Mouse (Mus musculus): ENCODE results near the gene Zfp408. TPM values are rescaled to one million over a fixed set of nuclear protein-coding genes. Genes with fewer than 3 reads are reported as not detected.

Zfp408 gene
- polyA plus RNA-seq, 1 experiment from 2014 or later: 1.8 TPM

DNA sequence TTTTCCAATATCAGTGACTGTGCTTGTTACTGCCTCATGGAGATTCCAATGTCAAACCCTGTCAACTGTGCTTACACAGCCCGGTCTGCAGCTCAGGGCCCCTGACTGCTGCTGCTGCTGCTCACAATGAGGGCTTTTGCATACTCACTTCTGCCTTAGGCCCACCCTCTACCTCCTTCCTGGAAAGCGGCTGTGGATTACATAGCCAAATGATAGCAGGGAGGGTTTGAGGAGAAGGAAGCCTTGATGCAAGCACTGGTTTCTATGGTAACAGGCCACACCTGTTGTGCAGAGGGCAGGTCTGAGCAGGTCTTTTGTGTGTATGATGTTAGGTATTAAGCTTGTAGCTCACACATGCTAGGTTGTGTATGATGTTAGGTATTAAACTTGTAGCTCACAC lies 18.2 kb upstream of the Zfp408 start:
- H3K4me2 ChIP-seq (ENCODE audit: low read depth, low read length): no peak overlapping the region
- H3K27me3 ChIP-seq (ENCODE audit: insufficient read depth, low read length): no peaks in the 10 kb centered on the region
- no peak for DNase-seq
- H3K27ac ChIP-seq (ENCODE audit: low read depth): no peak overlapping the region
- no peak overlapping the region for H3K4me3 ChIP-seq (ENCODE audit: low read depth, low read length)
- H3K9me3 ChIP-seq (ENCODE audit: low read length): no peaks in the 10 kb centered on the region
- TF ChIP-seq CTCF (IDR thresholded peaks at IDR 0.05; ENCODE audit: low read depth) (no peak), EP300 (IDR thresholded peaks at IDR 0.05; ENCODE audit: low read depth) (no peak)
- WGBS (ENCODE audit: insufficient replicate concordance): 75% methylated on average over 2 of the region's 2 CpGs
- peaks cover 74% of the 10 kb centered on the region for H3K36me3 ChIP-seq (replicated peaks; ENCODE audit: insufficient read depth, low read length)
- no peak for ATAC-seq
- H3K4me1 ChIP-seq (ENCODE audit: insufficient read depth): no peaks in the 10 kb centered on the region
- no peak overlapping the region for H3K9ac ChIP-seq (replicated peaks)

GRCm38 (mm10) chr2:91666386-91666910 lies 16.9 kb upstream of the Zfp408 start:
- no peak for ATAC-seq
- H3K27ac ChIP-seq (ENCODE audit: low read depth): no peak overlapping the region
- H3K36me3 ChIP-seq (replicated peaks; ENCODE audit: insufficient read depth, low read length): peaks cover 75% of the 10 kb centered on the region
- 87% methylated on average over 6 of the region's 6 CpGs for WGBS (ENCODE audit: insufficient replicate concordance)
- H3K9ac ChIP-seq (replicated peaks): no peak overlapping the region
- H3K9me3 ChIP-seq (ENCODE audit: low read length): no peaks in the 10 kb centered on the region
- H3K4me3 ChIP-seq (ENCODE audit: low read depth, low read length): no peak overlapping the region
- TF ChIP-seq EP300 (IDR thresholded peaks at IDR 0.05; ENCODE audit: low read depth) (no peak), CTCF (IDR thresholded peaks at IDR 0.05; ENCODE audit: low read depth) (no peak)
- no peaks in the 10 kb centered on the region for H3K27me3 ChIP-seq (ENCODE audit: insufficient read depth, low read length)
- no peak for DNase-seq
- H3K4me1 ChIP-seq (ENCODE audit: insufficient read depth): no peaks in the 10 kb centered on the region
- no peak overlapping the region for H3K4me2 ChIP-seq (ENCODE audit: low read depth, low read length)

DNA sequence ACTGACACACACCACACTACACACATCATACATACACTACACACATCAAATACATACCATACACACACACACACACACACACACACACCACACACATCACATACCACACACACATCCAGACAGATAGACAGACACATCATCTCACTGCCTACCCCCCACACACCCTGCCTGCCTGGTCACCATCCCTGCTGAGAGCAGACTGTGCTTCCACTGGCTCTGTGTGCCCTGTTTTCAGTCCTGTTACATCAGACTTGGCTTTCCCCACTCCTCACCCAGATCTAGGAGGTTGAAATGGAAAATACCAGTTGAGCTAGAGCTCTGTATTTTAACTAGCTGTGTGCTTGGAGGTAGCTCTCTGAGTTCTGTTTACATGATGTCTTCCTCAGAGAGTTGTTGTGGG lies 15.2 kb upstream of the Zfp408 start:
- peaks cover 67% of the 10 kb centered on the region for H3K36me3 ChIP-seq (replicated peaks; ENCODE audit: insufficient read depth, low read length)
- H3K4me2 ChIP-seq (ENCODE audit: low read depth, low read length): no peak overlapping the region
- H3K9me3 ChIP-seq (ENCODE audit: low read length): no peaks in the 10 kb centered on the region
- H3K27ac ChIP-seq (ENCODE audit: low read depth): no peak overlapping the region
- ATAC-seq (no peak), DNase-seq (no peak)
- H3K4me1 ChIP-seq (ENCODE audit: insufficient read depth): no peaks in the 10 kb centered on the region
- H3K9ac ChIP-seq (replicated peaks): no peak overlapping the region
- H3K4me3 ChIP-seq (ENCODE audit: low read depth, low read length): no peak overlapping the region
- TF ChIP-seq EP300 (IDR thresholded peaks at IDR 0.05; ENCODE audit: low read depth) (no peak), CTCF (IDR thresholded peaks at IDR 0.05; ENCODE audit: low read depth) (no peak)
- H3K27me3 ChIP-seq (ENCODE audit: insufficient read depth, low read length): no peaks in the 10 kb centered on the region

DNA sequence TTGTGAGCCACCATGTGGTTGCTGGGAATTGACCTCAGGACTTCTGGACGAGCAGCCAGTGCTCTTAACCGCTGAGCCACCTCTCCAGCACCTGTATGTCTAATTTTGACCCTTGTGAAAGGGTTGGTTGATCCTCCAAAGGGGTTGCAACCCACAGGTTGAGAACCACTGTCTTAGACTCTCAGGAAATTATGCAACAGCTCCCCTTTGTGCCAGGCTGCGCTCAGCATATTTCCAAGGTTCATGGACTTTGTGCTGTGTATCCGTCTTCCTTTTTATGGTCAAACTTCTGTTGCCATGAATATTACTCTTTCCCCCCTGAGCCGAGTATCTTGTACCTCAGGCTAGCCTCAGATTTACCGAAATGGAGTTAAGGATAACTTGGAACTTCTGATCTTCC lies 11.4 kb upstream of the Zfp408 start:
- DNase-seq (no peak), ATAC-seq (no peak)
- no peak for TF ChIP-seq CTCF (IDR thresholded peaks at IDR 0.05; ENCODE audit: low read depth)
- no peak for TF ChIP-seq EP300 (IDR thresholded peaks at IDR 0.05; ENCODE audit: low read depth)
- no peak overlapping the region for H3K9ac ChIP-seq (replicated peaks)
- no peaks in the 10 kb centered on the region for H3K27me3 ChIP-seq (ENCODE audit: insufficient read depth, low read length)
- 68% methylated on average over 6 of the region's 6 CpGs for WGBS (ENCODE audit: insufficient replicate concordance)
- H3K4me2 ChIP-seq (ENCODE audit: low read depth, low read length): no peak overlapping the region
- no peak overlapping the region for H3K27ac ChIP-seq (ENCODE audit: low read depth)
- H3K9me3 ChIP-seq (ENCODE audit: low read length): no peaks in the 10 kb centered on the region
- no peak overlapping the region for H3K4me3 ChIP-seq (ENCODE audit: low read depth, low read length)
- H3K4me1 ChIP-seq (ENCODE audit: insufficient read depth): no peaks in the 10 kb centered on the region
- H3K36me3 ChIP-seq (replicated peaks; ENCODE audit: insufficient read depth, low read length): peaks cover 69% of the 10 kb centered on the region

DNA sequence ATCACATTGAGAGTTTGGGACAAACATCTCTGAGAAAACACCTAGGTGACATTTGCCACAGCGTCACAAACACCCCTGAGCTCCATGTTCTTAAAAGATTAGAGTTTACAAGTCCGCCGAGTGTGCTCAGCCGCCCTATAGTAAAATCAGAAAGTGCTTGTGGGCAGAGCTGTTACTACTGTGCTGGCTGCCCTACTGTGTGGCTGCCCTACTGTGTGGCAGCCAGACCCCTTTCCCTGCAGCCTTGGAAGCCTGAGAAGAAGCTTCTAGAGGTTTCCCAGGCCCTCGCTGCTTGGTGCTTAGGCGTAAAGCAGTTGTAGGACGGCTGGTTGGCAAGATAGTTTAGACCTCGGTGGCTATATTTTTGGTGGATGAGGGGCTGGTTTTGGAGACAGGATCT lies 10.1 kb upstream of the Zfp408 start:
- Histone ChIP-seq H3K4me3 (ENCODE audit: low read depth, low read length) (no peak overlapping the region), H3K27ac (ENCODE audit: low read depth) (no peak overlapping the region), H3K9ac (replicated peaks) (no peak overlapping the region), H3K4me2 (ENCODE audit: low read depth, low read length) (no peak overlapping the region), H3K27me3 (ENCODE audit: insufficient read depth, low read length) (no peaks in the 10 kb centered on the region), H3K9me3 (ENCODE audit: low read length) (no peaks in the 10 kb centered on the region), H3K4me1 (ENCODE audit: insufficient read depth) (no peaks in the 10 kb centered on the region), H3K36me3 (replicated peaks; ENCODE audit: insufficient read depth, low read length) (peaks cover 76% of the 10 kb centered on the region)
- TF ChIP-seq CTCF (IDR thresholded peaks at IDR 0.05; ENCODE audit: low read depth): no peak
- TF ChIP-seq EP300 (IDR thresholded peaks at IDR 0.05; ENCODE audit: low read depth): no peak
- ATAC-seq: no peak
- no peak for DNase-seq
- WGBS (ENCODE audit: insufficient replicate concordance): 92% methylated on average over 8 of the region's 8 CpGs

GRCm38 (mm10) chr2:91656774-91657173 lies 7.2 kb upstream of the Zfp408 start:
- DNase-seq (no peak), ATAC-seq (peak; percentile 43; the same call in 1 of the 2 replicates)
- peaks cover 69% of the 10 kb centered on the region for H3K36me3 ChIP-seq (replicated peaks; ENCODE audit: insufficient read depth, low read length)
- peaks cover 16% of the 10 kb centered on the region for H3K4me1 ChIP-seq (ENCODE audit: insufficient read depth)
- no peak overlapping the region for H3K9ac ChIP-seq (replicated peaks)
- TF ChIP-seq EP300 (IDR thresholded peaks at IDR 0.05; ENCODE audit: low read depth): no peak
- TF ChIP-seq CTCF (IDR thresholded peaks at IDR 0.05; ENCODE audit: low read depth): peak; percentile 52
- no peak overlapping the region for H3K27ac ChIP-seq (ENCODE audit: low read depth)
- no peak overlapping the region for H3K4me3 ChIP-seq (ENCODE audit: low read depth, low read length)
- no peaks in the 10 kb centered on the region for H3K27me3 ChIP-seq (ENCODE audit: insufficient read depth, low read length)
- 65% methylated on average over 8 of the region's 8 CpGs for WGBS (ENCODE audit: insufficient replicate concordance)
- no peaks in the 10 kb centered on the region for H3K9me3 ChIP-seq (ENCODE audit: low read length)
- H3K4me2 ChIP-seq (ENCODE audit: low read depth, low read length): no peak overlapping the region

DNA sequence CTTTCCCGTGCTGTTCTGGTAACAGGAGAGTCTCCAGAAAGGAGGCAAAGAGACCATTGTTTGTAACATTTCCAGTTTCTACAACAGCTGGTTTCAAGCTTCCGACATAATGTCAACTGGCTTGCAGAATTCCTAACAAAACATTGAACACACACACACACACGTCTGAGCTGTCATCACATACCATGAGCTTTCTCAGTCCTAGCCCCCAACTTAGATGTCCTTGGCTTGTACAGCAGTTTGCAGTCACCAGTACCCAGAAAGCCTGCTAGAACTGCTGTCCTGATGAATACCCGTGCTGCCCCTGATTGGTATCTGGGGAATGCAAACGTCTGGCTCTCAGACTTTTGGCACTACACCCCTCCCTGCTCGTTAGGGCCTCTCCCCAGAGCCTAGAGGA lies 6.2 kb upstream of the Zfp408 start:
- Histone ChIP-seq H3K4me3 (ENCODE audit: low read depth, low read length) (no peak overlapping the region), H3K9me3 (ENCODE audit: low read length) (no peaks in the 10 kb centered on the region), H3K4me1 (ENCODE audit: insufficient read depth) (peaks cover 24% of the 10 kb centered on the region), H3K36me3 (replicated peaks; ENCODE audit: insufficient read depth, low read length) (peaks cover 66% of the 10 kb centered on the region), H3K9ac (replicated peaks) (no peak overlapping the region), H3K4me2 (ENCODE audit: low read depth, low read length) (no peak overlapping the region), H3K27me3 (ENCODE audit: insufficient read depth, low read length) (no peaks in the 10 kb centered on the region), H3K27ac (ENCODE audit: low read depth) (no peak overlapping the region)
- ATAC-seq: no peak
- DNase-seq: no peak
- no peak for TF ChIP-seq EP300 (IDR thresholded peaks at IDR 0.05; ENCODE audit: low read depth)
- TF ChIP-seq CTCF (IDR thresholded peaks at IDR 0.05; ENCODE audit: low read depth): no peak
- 68% methylated on average over 6 of the region's 6 CpGs for WGBS (ENCODE audit: insufficient replicate concordance)
